22 mouse cellular contexts compared by ENCODE assay signal in the genomic region with DNA sequence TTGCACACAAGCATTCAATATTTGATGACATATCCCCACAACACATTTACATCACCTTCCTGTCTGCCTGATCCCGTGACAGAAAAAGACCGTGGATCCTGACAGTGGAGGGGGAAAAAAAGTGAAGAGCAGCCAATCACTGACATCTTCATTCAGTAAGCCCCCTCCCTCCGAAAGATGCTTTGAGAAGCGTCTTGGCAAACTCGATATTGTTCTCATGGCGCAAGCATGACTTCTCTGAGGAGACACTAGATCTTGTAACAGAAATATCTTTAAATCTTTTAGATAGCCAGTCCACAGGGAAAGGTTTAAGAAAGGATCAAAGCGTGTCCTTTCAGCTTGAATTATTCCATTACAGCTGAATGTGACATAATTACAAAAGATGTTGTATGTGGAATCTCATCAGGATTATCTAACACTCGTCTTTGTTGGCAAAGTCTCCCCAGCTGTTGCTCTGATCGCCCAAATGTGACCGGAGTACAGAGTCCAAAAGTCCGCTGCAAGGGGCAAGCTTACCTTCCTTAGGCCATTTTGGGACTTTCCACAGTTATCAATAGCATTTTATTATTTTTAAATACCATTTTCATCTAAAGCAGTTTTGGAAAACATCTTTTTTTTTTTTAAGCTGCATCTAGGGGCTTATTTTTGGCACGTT.
A peak's percentile ranks its signal among the peaks of the same experiment; 100 is the strongest.
DNase-seq lines count a peak whose midpoint lies in the region; ATAC-seq and TF ChIP-seq lines count a peak whose summit lies in the region.
"Had no signal": no experiment of that assay in that cellular context is flagged by ENCODE, and none has a peak within 500 bp of the region (broad histone marks: within the 10 kb centered on the region; RNA-seq: fewer than 3 reads in every experiment).

No protein-coding gene starts in this region.

- no peak overlapping the region for H3K27ac ChIP-seq in forebrain, postnatal 0 days (ENCODE audit: low read depth, low read length)
- no peak overlapping the region for H3K27ac ChIP-seq in forebrain, embryonic 16.5 days (ENCODE audit: low read length)
- no peak overlapping the region for H3K27ac ChIP-seq in kidney, embryonic 15.5 days
- no peak overlapping the region for H3K27ac ChIP-seq in midbrain, embryonic 11.5 days (ENCODE audit: low read depth, low read length)
- H3K27ac ChIP-seq in midbrain, embryonic 16.5 days (ENCODE audit: low read length) = no peak overlapping the region
- H3K27ac ChIP-seq: forebrain, embryonic 15.5 days; heart, embryonic 15.5 days; hindbrain, embryonic 10.5 days; left cerebral cortex, adult 2 months; limb, embryonic 12.5 days; liver, embryonic 15.5 days; stomach, embryonic 15.5 days had no signal

- 61% methylated on average over 12 of the region's 12 CpGs for WGBS in forebrain, postnatal 0 days
- 63% methylated on average over 12 of the region's 12 CpGs for WGBS in forebrain, embryonic 16.5 days
- 76% methylated on average over 12 of the region's 12 CpGs for WGBS in kidney, embryonic 15.5 days
- 28% methylated on average over 12 of the region's 12 CpGs for WGBS in midbrain, embryonic 11.5 days
- 24% methylated on average over 12 of the region's 12 CpGs for WGBS in midbrain, embryonic 16.5 days

- H3K9me3 ChIP-seq in forebrain, postnatal 0 days (ENCODE audit: low read length) = no peaks in the 10 kb centered on the region
- peaks cover 3% of the 10 kb centered on the region; the same call in 1 of the 2 replicates for H3K9me3 ChIP-seq in forebrain, embryonic 16.5 days (ENCODE audit: control insufficient read depth, low read length)
- no peaks in the 10 kb centered on the region for H3K9me3 ChIP-seq in kidney, embryonic 15.5 days (replicated peaks)
- no peaks in the 10 kb centered on the region for H3K9me3 ChIP-seq in midbrain, embryonic 11.5 days (ENCODE audit: control insufficient read depth, low read length)
- 0 out of 2 replicates have a peak, but pooled peaks cover 2% of the 10 kb centered on the region for H3K9me3 ChIP-seq in midbrain, embryonic 16.5 days (replicated peaks; ENCODE audit: control insufficient read depth, low read length, poor library complexity, severe bottlenecking)
- H3K9me3 ChIP-seq: forebrain, embryonic 15.5 days; heart, embryonic 15.5 days; hindbrain, embryonic 10.5 days; limb, embryonic 12.5 days; liver, embryonic 15.5 days; stomach, embryonic 15.5 days had no signal

- H3K4me2 ChIP-seq in forebrain, postnatal 0 days (ENCODE audit: low read depth) = peak overlapping the region; percentile 26
- H3K4me2 ChIP-seq in forebrain, embryonic 16.5 days (ENCODE audit: low read length) = no peak overlapping the region
- no peak overlapping the region for H3K4me2 ChIP-seq in kidney, embryonic 15.5 days
- peak overlapping the region; percentile 26 for H3K4me2 ChIP-seq in midbrain, embryonic 11.5 days
- H3K4me2 ChIP-seq in midbrain, embryonic 16.5 days (ENCODE audit: low read length) = peak overlapping the region; percentile 53
- H3K4me2 ChIP-seq: forebrain, embryonic 15.5 days; heart, embryonic 15.5 days; limb, embryonic 12.5 days; liver, embryonic 15.5 days; stomach, embryonic 15.5 days had no signal

- H3K4me3 ChIP-seq in forebrain, postnatal 0 days (ENCODE audit: low read depth, low read length) = 0 out of 2 replicates have a peak overlapping the region, but pooled peaks have one; percentile 2
- H3K4me3 ChIP-seq in forebrain, embryonic 16.5 days (replicated peaks; ENCODE audit: low read length) = no peak overlapping the region
- H3K4me3 ChIP-seq in kidney, embryonic 15.5 days (replicated peaks) = no peak overlapping the region
- H3K4me3 ChIP-seq in midbrain, embryonic 11.5 days (ENCODE audit: low read depth, low read length) = no peak overlapping the region
- peak overlapping the region; percentile 17 for H3K4me3 ChIP-seq in midbrain, embryonic 16.5 days (ENCODE audit: low read depth, low read length)
- H3K4me3 ChIP-seq: forebrain, embryonic 15.5 days; heart, embryonic 15.5 days; hindbrain, embryonic 10.5 days; left cerebral cortex, adult 2 months; limb, embryonic 12.5 days; liver, embryonic 15.5 days; megakaryocyte, embryonic 14.5 days; stomach, embryonic 15.5 days had no signal

- TF ChIP-seq CTCF in forebrain, postnatal 0 days (IDR thresholded peaks at IDR 0.05; ENCODE audit: low read depth) = no peak

- no peak overlapping the region for H3K9ac ChIP-seq in forebrain, postnatal 0 days
- H3K9ac ChIP-seq in forebrain, embryonic 16.5 days (replicated peaks; ENCODE audit: low read depth, low read length) = no peak overlapping the region
- H3K9ac ChIP-seq in kidney, embryonic 15.5 days = no peak overlapping the region
- no peak overlapping the region for H3K9ac ChIP-seq in midbrain, embryonic 11.5 days (ENCODE audit: low read length)
- no peak overlapping the region for H3K9ac ChIP-seq in midbrain, embryonic 16.5 days (ENCODE audit: low read depth, low read length)
- H3K9ac ChIP-seq: forebrain, embryonic 15.5 days; heart, embryonic 15.5 days; limb, embryonic 12.5 days; liver, embryonic 15.5 days; stomach, embryonic 15.5 days had no signal

- no peaks in the 10 kb centered on the region for H3K36me3 ChIP-seq in forebrain, postnatal 0 days (ENCODE audit: insufficient read depth)
- H3K36me3 ChIP-seq in forebrain, embryonic 16.5 days (ENCODE audit: control insufficient read depth, insufficient read depth) = no peaks in the 10 kb centered on the region
- H3K36me3 ChIP-seq in kidney, embryonic 15.5 days = no peaks in the 10 kb centered on the region
- H3K36me3 ChIP-seq in midbrain, embryonic 11.5 days (ENCODE audit: control insufficient read depth, insufficient read depth, low read length) = no peaks in the 10 kb centered on the region
- no peaks in the 10 kb centered on the region for H3K36me3 ChIP-seq in midbrain, embryonic 16.5 days (ENCODE audit: control insufficient read depth, insufficient read depth, low read length)
- H3K36me3 ChIP-seq: forebrain, embryonic 15.5 days; heart, embryonic 15.5 days; hindbrain, embryonic 10.5 days; limb, embryonic 12.5 days; liver, embryonic 15.5 days; stomach, embryonic 15.5 days had no signal

- no peak for DNase-seq in forebrain, postnatal 0 days
- peak; percentile 67 for DNase-seq in kidney, adult 9 months
- DNase-seq in midbrain, embryonic 11.5 days (ENCODE audit: low spot score, missing footprints) = peak; percentile 91
- no peak for DNase-seq in layer of hippocampus, postnatal 25 days (ENCODE audit: extremely low spot score in 1 of 2, low spot score in 1 of 2)
- DNase-seq in embryo, embryonic 11 days = no peak
- DNase-seq: adrenal gland, postnatal 14 days; cerebellum, adult 18-20 months; heart, adult 18-20 months; lung, postnatal 14 days; right cerebral cortex, postnatal 14 days; thymus, postnatal 14 days had no signal

- no peak for ATAC-seq in forebrain, postnatal 0 days
- ATAC-seq in forebrain, embryonic 16.5 days = no peak
- ATAC-seq in kidney, embryonic 15.5 days (replicated peaks; ENCODE audit: low FRiP score) = no peak
- ATAC-seq in midbrain, embryonic 11.5 days (ENCODE audit: low FRiP score) = peak; percentile 67
- ATAC-seq in midbrain, embryonic 16.5 days = peak; percentile 64
- ATAC-seq: forebrain, embryonic 15.5 days had no signal

- no peaks in the 10 kb centered on the region for H3K4me1 ChIP-seq in forebrain, postnatal 0 days (ENCODE audit: insufficient read depth)
- no peaks in the 10 kb centered on the region for H3K4me1 ChIP-seq in forebrain, embryonic 16.5 days (replicated peaks; ENCODE audit: control insufficient read depth, insufficient read depth, low read length)
- no peaks in the 10 kb centered on the region for H3K4me1 ChIP-seq in kidney, embryonic 15.5 days
- H3K4me1 ChIP-seq in midbrain, embryonic 11.5 days (ENCODE audit: control insufficient read depth, insufficient read depth, low read length) = peaks cover 5% of the 10 kb centered on the region; the same call in 1 of the 2 replicates
- H3K4me1 ChIP-seq in midbrain, embryonic 16.5 days (ENCODE audit: control insufficient read depth, insufficient read depth, low read length) = peaks cover 10% of the 10 kb centered on the region
- H3K4me1 ChIP-seq: forebrain, embryonic 15.5 days; heart, embryonic 15.5 days; hindbrain, embryonic 10.5 days; limb, embryonic 12.5 days; liver, embryonic 15.5 days; megakaryocyte, embryonic 14.5 days; stomach, embryonic 15.5 days had no signal

- no peaks in the 10 kb centered on the region for H3K27me3 ChIP-seq in forebrain, postnatal 0 days (ENCODE audit: insufficient read depth, low read length)
- no peaks in the 10 kb centered on the region for H3K27me3 ChIP-seq in forebrain, embryonic 16.5 days (replicated peaks; ENCODE audit: control insufficient read depth, insufficient read depth, low read length)
- H3K27me3 ChIP-seq in kidney, embryonic 15.5 days = no peaks in the 10 kb centered on the region
- H3K27me3 ChIP-seq in midbrain, embryonic 11.5 days (ENCODE audit: control insufficient read depth, insufficient read depth, low read length) = peaks cover 11% of the 10 kb centered on the region
- no peaks in the 10 kb centered on the region for H3K27me3 ChIP-seq in midbrain, embryonic 16.5 days (ENCODE audit: control insufficient read depth, insufficient read depth, low read depth, low read length)
- H3K27me3 ChIP-seq: forebrain, embryonic 15.5 days; heart, embryonic 15.5 days; limb, embryonic 12.5 days; liver, embryonic 15.5 days; megakaryocyte, embryonic 14.5 days; stomach, embryonic 15.5 days had no signal

Comparison
In these comparisons a context has a peak if more than half of its experiments do, and no peak if none do; other contexts are left out.
1. H3K4me2 ChIP-seq: peak in forebrain, postnatal 0 days (single experiment), midbrain, embryonic 11.5 days (single experiment) and midbrain, embryonic 16.5 days (single experiment); none in forebrain, embryonic 16.5 days (single experiment) and kidney, embryonic 15.5 days (single experiment).
2. H3K4me3 ChIP-seq: peak in forebrain, postnatal 0 days (single experiment) and midbrain, embryonic 16.5 days (single experiment); none in forebrain, embryonic 16.5 days (single experiment), kidney, embryonic 15.5 days (single experiment) and midbrain, embryonic 11.5 days (single experiment).
3. ATAC-seq: peak in midbrain, embryonic 11.5 days (single experiment) and midbrain, embryonic 16.5 days (single experiment); none in forebrain, postnatal 0 days (single experiment), forebrain, embryonic 16.5 days (single experiment) and kidney, embryonic 15.5 days (single experiment).
4. DNase-seq: peak in kidney, adult 9 months (single experiment) and midbrain, embryonic 11.5 days (single experiment); none in forebrain, postnatal 0 days (single experiment), layer of hippocampus, postnatal 25 days (0 of 2) and embryo, embryonic 11 days (single experiment).